Mouse (Mus musculus) liver, embryonic 15.5 days (tissue): Measurements from ENCODE around the gene Adamtsl4. TPM values are rescaled to one million over a fixed set of nuclear protein-coding genes. Genes with fewer than 3 reads are reported as not detected.

Experiments
- ATAC-seq: fragments of 200-750 bp; cut with Nextera tagmentation; 2 replicates; pipeline ENCODE4 v1.8.0; 2017; ENCODE audit warnings: moderate number of reproducible peaks, mild to moderate bottlenecking, moderate library complexity; ENCODE audit not compliant: insufficient read depth
- H3K27ac ChIP-seq: fragments of 300-500 bp; sonication (generic); replicated peaks from 2 replicates; pipeline ENCODE4 v1.5.1; 2015; ENCODE audit warnings: mild to moderate bottlenecking, inconsistent platforms
- H3K27me3 ChIP-seq: fragments of 300-500 bp; sonication (generic); 2 replicates; pipeline ENCODE4 v1.6.1; 2015; ENCODE audit warnings: mild to moderate bottlenecking, inconsistent platforms
- H3K36me3 ChIP-seq: fragments of 300-500 bp; sonication (generic); replicated peaks from 2 replicates; pipeline ENCODE4 v1.6.1; 2015; ENCODE audit warnings: moderate library complexity, mild to moderate bottlenecking, inconsistent platforms
- H3K4me1 ChIP-seq: fragments of 300-500 bp; sonication (generic); replicated peaks from 2 replicates; pipeline ENCODE4 v1.6.1; 2015; ENCODE audit warnings: inconsistent platforms
- H3K4me2 ChIP-seq: fragments of 300-500 bp; sonication (generic); 2 replicates; pipeline ENCODE4 v1.6.1; 2015; ENCODE audit warnings: moderate library complexity, mild to moderate bottlenecking, inconsistent platforms
- H3K4me3 ChIP-seq: fragments of 300-500 bp; sonication (generic); replicated peaks from 2 replicates; pipeline ENCODE4 v1.5.1; 2015; ENCODE audit warnings: mild to moderate bottlenecking, inconsistent platforms
- H3K9ac ChIP-seq: fragments of 300-500 bp; sonication (generic); 2 replicates; pipeline ENCODE4 v1.6.1; 2015; ENCODE audit warnings: moderate library complexity, mild to moderate bottlenecking, inconsistent platforms
- H3K9me3 ChIP-seq: fragments of 300-500 bp; sonication (generic); replicated peaks from 2 replicates; pipeline ENCODE4 v1.6.1; 2016; ENCODE audit warnings: inconsistent platforms
- WGBS: fragments of 180-500 bp; shearing (Covaris S2); methylation state at CpG from one replicate; pipeline ENCODE4 v1.1.7; 2015; ENCODE audit warnings: mixed read lengths; ENCODE audit not compliant: insufficient replicate concordance; 5-methylcytosine and 5-hydroxymethylcytosine counted together
- polyA plus RNA-seq: library from polyadenylated mRNA; unstranded; fragments of >200 nt; fragmentation: Nextera tagmentation; extraction: Ambion mirVana; gene quantifications from 2 replicates; pipeline ENCODE4 v1.2.1, GENCODE M21; 2015

The Adamtsl4 gene
- polyA plus RNA-seq, 1 experiment from 2014 or later: 1.0 TPM

DNA sequence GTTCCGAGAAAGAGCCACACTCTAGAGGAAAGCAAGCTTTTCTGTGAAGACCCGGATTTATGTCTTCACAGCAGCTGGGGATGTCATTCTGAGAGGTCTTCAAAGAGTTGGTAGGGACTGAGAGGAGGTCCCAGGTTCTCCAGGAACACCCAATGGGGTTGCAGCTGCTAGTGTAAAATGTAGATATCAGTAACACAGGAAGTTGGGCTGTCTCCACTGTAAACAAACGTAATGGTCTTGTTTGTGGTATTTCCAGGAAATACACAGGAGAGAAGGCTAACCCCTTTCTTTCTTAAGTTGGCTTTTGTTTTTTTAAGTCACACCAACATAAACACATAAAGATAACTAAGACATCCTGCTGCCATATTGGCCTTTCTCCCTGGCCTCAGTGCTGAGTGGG is 34.7 kb upstream of the Adamtsl4 start:
- no peak for ATAC-seq
- 38% methylated on average over 3 of the region's 3 CpGs for WGBS
- Histone ChIP-seq H3K9me3 (no peaks in the 10 kb centered on the region), H3K27me3 (no peaks in the 10 kb centered on the region), H3K4me1 (no peaks in the 10 kb centered on the region), H3K36me3 (no peaks in the 10 kb centered on the region), H3K9ac (no peak overlapping the region), H3K27ac (no peak overlapping the region), H3K4me3 (no peak overlapping the region), H3K4me2 (no peak overlapping the region)

- Histone ChIP-seq H3K4me3 (no peak overlapping the region), H3K9me3 (no peaks in the 10 kb centered on the region), H3K27ac (no peak overlapping the region), H3K4me1 (no peaks in the 10 kb centered on the region), H3K27me3 (no peaks in the 10 kb centered on the region), H3K4me2 (no peak overlapping the region), H3K9ac (no peak overlapping the region), H3K36me3 (no peaks in the 10 kb centered on the region)
- WGBS: 74% methylated on average over 2 of the region's 2 CpGs
- no peak for ATAC-seq
Measured at GRCm38 (mm10) chr3:95718153-95718552, 30.4 kb upstream of the Adamtsl4 start.

DNA sequence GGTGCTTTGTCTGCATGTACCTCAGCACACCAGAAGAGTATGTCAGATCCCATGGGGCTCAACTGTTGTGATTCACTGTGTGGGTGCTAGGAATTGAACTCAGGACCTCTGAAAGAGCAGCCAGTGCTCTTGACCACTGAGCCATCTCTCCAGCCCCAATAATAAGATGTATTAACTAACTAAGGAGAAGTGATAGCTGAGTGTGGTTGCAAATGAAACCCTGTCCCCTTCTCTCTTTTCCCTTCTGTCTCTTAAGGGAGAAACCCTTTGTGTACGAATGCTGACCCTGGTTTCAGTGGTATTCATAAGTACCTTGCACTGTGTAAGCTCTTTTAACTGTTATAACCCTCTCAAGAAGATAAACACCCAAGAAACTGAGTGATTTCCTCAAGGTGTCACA is 28.4 kb upstream of the Adamtsl4 start:
- Histone ChIP-seq H3K27me3 (no peaks in the 10 kb centered on the region), H3K4me1 (no peaks in the 10 kb centered on the region), H3K36me3 (no peaks in the 10 kb centered on the region), H3K27ac (no peak overlapping the region), H3K4me2 (no peak overlapping the region), H3K4me3 (no peak overlapping the region), H3K9me3 (no peaks in the 10 kb centered on the region), H3K9ac (no peak overlapping the region)
- WGBS: 74% methylated on average over 1 of the region's 1 CpGs
- no peak for ATAC-seq

- ATAC-seq: no peak
- H3K36me3 ChIP-seq: no peaks in the 10 kb centered on the region
- no peak overlapping the region for H3K9ac ChIP-seq
- no peaks in the 10 kb centered on the region; the same call in 1 of the 2 replicates for H3K4me1 ChIP-seq
- no peaks in the 10 kb centered on the region for H3K27me3 ChIP-seq
- H3K27ac ChIP-seq: no peak overlapping the region
- H3K4me2 ChIP-seq: no peak overlapping the region
- H3K9me3 ChIP-seq: no peaks in the 10 kb centered on the region
- H3K4me3 ChIP-seq: no peak overlapping the region
Measured at GRCm38 (mm10) chr3:95709967-95710366, 22.2 kb upstream of the Adamtsl4 start.

DNA sequence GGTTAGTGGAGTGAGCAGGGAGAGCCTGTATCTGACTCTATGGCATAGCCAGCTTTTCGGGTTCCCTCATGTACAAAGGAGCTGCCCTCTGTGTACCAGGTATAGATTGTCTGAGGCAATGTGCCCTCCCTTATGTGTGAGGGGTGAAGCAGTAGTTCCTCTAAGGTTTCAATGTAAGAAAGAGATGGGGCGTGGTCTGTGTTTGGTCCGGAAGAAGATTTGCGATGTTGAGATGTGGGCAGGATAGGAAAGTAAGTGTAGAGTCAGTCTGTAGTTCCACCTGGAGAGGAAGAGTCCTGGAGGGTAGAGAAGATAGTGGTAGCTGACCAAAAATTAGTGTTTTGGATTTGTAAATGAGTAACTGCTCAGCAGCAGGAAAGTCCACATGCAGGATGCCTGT is 21.3 kb upstream of the Adamtsl4 start:
- ATAC-seq: no peak
- Histone ChIP-seq H3K9me3 (no peaks in the 10 kb centered on the region), H3K36me3 (no peaks in the 10 kb centered on the region), H3K9ac (no peak overlapping the region), H3K4me2 (no peak overlapping the region), H3K27ac (no peak overlapping the region), H3K27me3 (no peaks in the 10 kb centered on the region), H3K4me3 (no peak overlapping the region), H3K4me1 (no peaks in the 10 kb centered on the region; the same call in 1 of the 2 replicates)
- WGBS: 67% methylated on average over 4 of the region's 4 CpGs

DNA sequence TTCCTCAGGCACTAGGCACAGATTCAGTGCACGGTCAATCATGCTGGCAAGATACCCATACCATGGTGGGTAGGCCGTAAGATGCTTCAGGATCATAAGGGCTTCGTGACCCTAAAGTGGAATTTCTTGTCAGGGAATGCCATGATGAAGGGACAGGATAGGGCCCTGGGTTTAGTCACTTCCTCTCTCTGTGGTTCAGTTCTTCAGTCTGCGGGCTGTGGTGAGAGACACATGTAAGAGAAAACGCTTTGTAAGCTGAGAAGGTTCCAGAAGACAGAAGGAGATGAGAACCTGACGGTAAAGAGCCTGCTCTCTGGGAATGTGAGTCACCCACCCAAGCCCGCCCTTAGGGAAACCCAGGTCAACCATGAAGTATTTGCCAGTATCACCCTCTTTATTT is 19.8 kb upstream of the Adamtsl4 start:
- H3K9me3 ChIP-seq: no peaks in the 10 kb centered on the region
- H3K27ac ChIP-seq: no peak overlapping the region
- no peak for ATAC-seq
- no peaks in the 10 kb centered on the region; the same call in 1 of the 2 replicates for H3K4me1 ChIP-seq
- no peaks in the 10 kb centered on the region for H3K36me3 ChIP-seq
- H3K4me3 ChIP-seq: no peak overlapping the region
- no peak overlapping the region for H3K4me2 ChIP-seq
- H3K9ac ChIP-seq: no peak overlapping the region
- WGBS: 44% methylated on average over 7 of the region's 7 CpGs
- no peaks in the 10 kb centered on the region for H3K27me3 ChIP-seq

GRCm38 (mm10) chr3:95706273-95706672 is 18.6 kb upstream of the Adamtsl4 start:
- Histone ChIP-seq H3K4me1 (peaks cover 8% of the 10 kb centered on the region), H3K4me3 (no peak overlapping the region), H3K9ac (no peak overlapping the region), H3K27me3 (no peaks in the 10 kb centered on the region), H3K36me3 (no peaks in the 10 kb centered on the region), H3K4me2 (no peak overlapping the region), H3K27ac (no peak overlapping the region), H3K9me3 (no peaks in the 10 kb centered on the region)
- 36% methylated on average over 4 of the region's 4 CpGs for WGBS
- ATAC-seq: no peak

GRCm38 (mm10) chr3:95704612-95705011 is 16.9 kb upstream of the Adamtsl4 start:
- no peaks in the 10 kb centered on the region for H3K27me3 ChIP-seq
- no peak overlapping the region for H3K27ac ChIP-seq
- no peak overlapping the region for H3K9ac ChIP-seq
- no peak overlapping the region for H3K4me3 ChIP-seq
- no peaks in the 10 kb centered on the region for H3K36me3 ChIP-seq
- peaks cover 10% of the 10 kb centered on the region for H3K4me1 ChIP-seq
- 62% methylated on average over 4 of the region's 4 CpGs for WGBS
- no peak overlapping the region for H3K4me2 ChIP-seq
- no peak for ATAC-seq
- no peaks in the 10 kb centered on the region for H3K9me3 ChIP-seq

- no peak overlapping the region for H3K4me3 ChIP-seq
- no peaks in the 10 kb centered on the region for H3K36me3 ChIP-seq
- 75% methylated on average over 3 of the region's 3 CpGs for WGBS
- H3K27me3 ChIP-seq: no peaks in the 10 kb centered on the region
- no peak for ATAC-seq
- peaks cover 10% of the 10 kb centered on the region for H3K4me1 ChIP-seq
- no peak overlapping the region for H3K9ac ChIP-seq
- H3K27ac ChIP-seq: no peak overlapping the region
- no peaks in the 10 kb centered on the region for H3K9me3 ChIP-seq
- H3K4me2 ChIP-seq: no peak overlapping the region
Measured at GRCm38 (mm10) chr3:95703276-95703675, 15.6 kb upstream of the Adamtsl4 start.

GRCm38 (mm10) chr3:95701877-95702540 is 14.3 kb upstream of the Adamtsl4 start:
- no peaks in the 10 kb centered on the region for H3K36me3 ChIP-seq
- 0 out of 2 replicates have a peak, but pooled peaks have one; percentile 38 for ATAC-seq
- 0 out of 2 replicates have a peak overlapping the region, but pooled peaks have one; percentile 16 for H3K4me3 ChIP-seq
- peaks cover 10% of the 10 kb centered on the region for H3K4me1 ChIP-seq
- no peak overlapping the region for H3K9ac ChIP-seq
- H3K27ac ChIP-seq: no peak overlapping the region
- H3K4me2 ChIP-seq: peak overlapping the region; percentile 58
- no peaks in the 10 kb centered on the region for H3K9me3 ChIP-seq
- H3K27me3 ChIP-seq: no peaks in the 10 kb centered on the region
- WGBS: 20% methylated on average over 24 of the region's 24 CpGs

DNA sequence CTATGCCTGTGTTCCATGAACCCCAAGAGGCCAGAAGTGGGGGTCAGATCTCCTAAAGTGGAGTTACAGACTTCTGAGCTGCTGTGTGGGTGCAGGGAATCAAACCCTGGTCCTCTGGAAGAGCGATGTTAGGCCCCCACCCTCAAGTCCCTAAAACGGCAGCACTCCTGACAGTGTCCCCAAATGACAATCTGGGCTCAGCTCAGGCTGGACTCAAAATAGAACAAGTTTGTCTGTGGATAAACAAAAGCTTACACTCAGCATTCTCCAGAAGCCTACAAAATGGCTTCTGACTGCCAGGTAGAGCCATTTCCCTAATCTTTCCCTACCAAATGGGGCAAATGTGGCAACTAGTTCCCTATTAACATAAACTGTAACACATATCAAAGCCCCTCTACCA is 13.4 kb upstream of the Adamtsl4 start:
- ATAC-seq: no peak
- no peak overlapping the region for H3K27ac ChIP-seq
- H3K4me2 ChIP-seq: no peak overlapping the region
- no peak overlapping the region for H3K4me3 ChIP-seq
- no peaks in the 10 kb centered on the region for H3K36me3 ChIP-seq
- H3K9me3 ChIP-seq: no peaks in the 10 kb centered on the region
- H3K9ac ChIP-seq: no peak overlapping the region
- H3K27me3 ChIP-seq: no peaks in the 10 kb centered on the region
- WGBS: 56% methylated on average over 2 of the region's 2 CpGs
- H3K4me1 ChIP-seq: peaks cover 10% of the 10 kb centered on the region

- H3K4me3 ChIP-seq: no peak overlapping the region
- no peaks in the 10 kb centered on the region for H3K36me3 ChIP-seq
- no peak overlapping the region for H3K4me2 ChIP-seq
- no peak overlapping the region for H3K9ac ChIP-seq
- 60% methylated on average over 6 of the region's 6 CpGs for WGBS
- peak; percentile 59; the same call in 1 of the 2 replicates for ATAC-seq
- H3K27me3 ChIP-seq: no peaks in the 10 kb centered on the region
- H3K9me3 ChIP-seq: no peaks in the 10 kb centered on the region
- no peak overlapping the region for H3K27ac ChIP-seq
- peaks cover 10% of the 10 kb centered on the region for H3K4me1 ChIP-seq
Measured at GRCm38 (mm10) chr3:95700233-95700681, 12.5 kb upstream of the Adamtsl4 start.
